Mouse (Mus musculus): ENCODE data around the gene Slc29a4.

Slc29a4 gene

DNA sequence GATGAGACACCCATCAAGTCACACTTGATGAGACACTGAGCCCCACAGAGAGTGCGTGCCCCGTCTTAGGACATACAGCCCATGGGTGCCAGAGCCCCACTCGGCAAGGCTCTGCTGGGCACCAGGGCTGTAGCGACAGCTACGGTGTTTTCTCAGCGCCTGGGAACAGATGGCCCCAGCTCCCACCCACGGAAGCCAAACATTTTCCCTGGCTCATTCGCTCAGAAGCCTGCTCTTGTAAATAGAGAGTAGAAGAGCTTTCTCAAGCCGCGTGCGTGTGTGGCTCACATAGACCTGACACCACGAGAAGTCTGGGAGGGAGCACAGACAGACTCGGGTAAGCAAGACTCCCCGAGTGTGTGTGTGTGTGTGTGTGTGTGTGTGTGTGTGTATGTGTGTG lies at the start of gene Slc29a4:
TSS of gene Slc29a4 (plus strand) at position 265 of the 400 bp plus-strand sequence.
- in situ Hi-C loops (cut with MboI), result no loop called here

- in situ Hi-C loops (cut with MboI), result no loop called here
Observed at GRCm38 (mm10) chr5:142648162-142648561, 44.1 kb upstream of the Slc29a4 start.

DNA sequence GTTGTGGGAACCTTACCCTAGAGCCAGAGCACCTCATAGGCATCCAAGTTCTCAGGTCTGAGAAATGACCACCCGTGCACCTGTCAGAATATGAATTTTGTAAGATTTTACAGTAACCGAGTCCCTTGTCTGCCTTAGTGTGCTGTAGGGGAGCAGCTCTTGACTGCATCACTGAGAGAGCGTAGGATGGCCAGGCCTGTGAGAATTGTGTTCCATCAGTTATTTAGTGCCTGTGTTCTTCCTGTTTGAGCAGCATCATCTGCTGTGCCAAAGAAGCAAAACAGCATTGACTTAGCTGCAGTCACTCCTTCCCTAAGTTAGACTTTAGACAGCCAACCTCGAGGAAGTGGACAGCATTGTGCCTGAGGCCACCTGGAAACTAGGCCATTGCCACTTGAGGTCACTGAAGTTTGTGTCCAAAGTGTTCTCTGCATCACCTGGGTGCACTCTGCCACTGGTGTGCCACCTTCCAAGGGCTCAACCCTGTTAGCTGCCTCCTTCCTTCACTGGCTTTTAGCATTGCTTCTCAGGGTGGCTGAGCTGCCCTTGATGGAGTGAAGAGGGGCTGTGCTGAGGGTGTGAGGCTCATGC lies 42.8 kb upstream of the Slc29a4 start:
- in situ Hi-C loops (cut with MboI), result no loop called here

DNA sequence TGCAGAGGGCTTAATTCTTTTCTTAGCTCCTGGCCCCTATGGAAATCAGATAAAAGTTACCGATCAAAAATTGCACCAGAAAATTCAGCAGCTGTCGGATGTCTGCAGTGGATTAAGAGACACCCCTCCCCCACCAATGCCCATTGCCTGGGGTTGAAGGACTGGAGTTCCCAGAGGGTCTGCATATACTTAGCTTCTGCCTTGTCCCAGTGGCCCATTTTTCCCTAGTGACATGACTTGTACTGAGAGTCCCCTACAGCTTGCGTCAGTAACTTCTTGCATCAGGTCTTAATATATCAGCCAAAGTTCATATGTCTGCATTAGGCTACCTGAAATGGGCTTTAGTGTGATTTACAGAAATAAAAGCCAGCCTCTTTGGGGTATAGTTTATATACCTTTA lies 41.9 kb upstream of the Slc29a4 start:
- in situ Hi-C loops (cut with MboI), result no loop called here

- in situ Hi-C loops (cut with MboI), result no loop called here
Observed at GRCm38 (mm10) chr5:142650794-142651497, 41.4 kb upstream of the Slc29a4 start.

DNA sequence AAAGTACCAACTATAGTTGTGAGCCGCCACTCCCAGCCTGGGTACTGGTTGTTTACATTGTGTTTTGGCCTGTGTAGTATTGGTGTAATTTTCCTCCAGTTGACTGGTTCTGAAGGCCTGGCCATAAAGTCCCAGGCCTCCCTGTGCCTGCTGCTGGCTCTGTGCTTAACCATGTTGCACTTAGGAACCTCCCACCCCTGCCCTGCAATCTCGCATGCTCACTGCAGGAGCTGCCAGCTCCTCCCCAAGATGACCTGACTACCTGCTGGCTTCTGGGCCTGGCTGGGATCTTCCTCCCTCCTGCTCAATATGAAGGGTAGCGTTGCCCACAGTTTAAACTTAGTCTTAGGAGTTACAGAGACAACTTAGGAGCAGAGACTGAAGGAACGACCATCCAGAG lies 40.0 kb upstream of the Slc29a4 start:
- in situ Hi-C loops (cut with MboI), result no loop called here

- in situ Hi-C loops (cut with MboI), result no loop called here
Observed at GRCm38 (mm10) chr5:142660656-142661434, 31.5 kb upstream of the Slc29a4 start.

DNA sequence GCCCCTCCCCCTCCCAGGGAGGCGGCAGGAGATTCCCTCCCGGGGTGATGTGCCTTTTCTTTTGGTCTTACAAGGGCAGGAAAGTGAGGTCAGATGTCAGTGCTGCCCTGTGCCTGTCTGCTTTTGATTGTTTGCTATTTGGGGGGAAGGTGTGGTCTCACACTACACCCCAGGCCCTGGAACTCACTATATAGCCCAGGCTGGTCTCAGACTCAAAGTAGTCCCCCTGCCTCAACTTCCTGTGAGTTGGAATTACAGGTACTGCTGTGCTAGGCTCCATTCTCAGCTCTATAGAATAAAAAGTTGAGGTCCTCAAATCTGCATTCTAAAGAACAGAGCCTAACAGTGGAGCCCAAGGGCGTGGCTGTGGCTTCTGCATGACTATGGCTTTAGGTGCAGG lies 24.4 kb upstream of the Slc29a4 start:
- in situ Hi-C loops (cut with MboI), result no loop called here

GRCm38 (mm10) chr5:142668556-142669263 lies 23.6 kb upstream of the Slc29a4 start:
- in situ Hi-C loops (cut with MboI), result no loop called here

DNA sequence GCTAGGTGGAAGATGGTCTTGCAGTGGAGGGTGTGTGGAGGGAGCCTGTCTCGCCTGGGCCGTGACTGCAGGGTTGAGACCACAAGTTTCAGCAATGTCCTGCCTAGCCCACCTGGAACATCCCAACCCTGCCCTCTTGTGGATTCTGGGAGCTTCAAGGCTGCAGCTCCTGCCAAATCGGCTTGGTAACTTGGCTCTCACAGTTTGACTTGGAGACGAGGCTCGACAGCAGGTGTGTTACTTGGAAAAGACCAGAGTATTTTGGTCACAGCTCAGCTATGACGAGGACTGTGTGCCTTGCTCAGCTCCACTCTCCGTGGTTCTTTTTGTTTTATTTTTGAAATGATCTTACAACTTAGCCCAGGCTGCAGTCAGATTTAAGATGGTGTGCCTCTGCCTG lies 22.6 kb upstream of the Slc29a4 start:
- in situ Hi-C loops (cut with MboI), result no loop called here

DNA sequence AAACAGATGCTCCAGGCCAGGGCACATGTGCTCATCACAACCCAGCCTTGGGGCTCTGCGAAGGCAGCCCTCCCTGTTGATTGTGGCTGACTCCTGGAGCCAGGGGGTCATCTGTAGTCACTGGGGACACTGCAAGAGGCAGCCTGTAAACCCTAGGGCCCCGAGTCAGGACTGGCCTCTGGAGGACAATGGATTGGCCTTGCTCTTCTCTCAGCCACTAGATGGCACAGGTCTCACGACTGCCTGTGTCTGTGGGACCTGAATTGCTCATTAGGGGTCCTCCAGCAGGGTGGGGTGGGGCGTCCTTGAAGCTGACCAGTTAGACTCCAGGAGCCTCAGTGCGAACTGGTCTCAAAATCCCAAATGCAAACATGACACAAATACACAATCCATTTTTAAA lies 19.2 kb upstream of the Slc29a4 start:
- in situ Hi-C loops (cut with MboI), result no loop called here

DNA sequence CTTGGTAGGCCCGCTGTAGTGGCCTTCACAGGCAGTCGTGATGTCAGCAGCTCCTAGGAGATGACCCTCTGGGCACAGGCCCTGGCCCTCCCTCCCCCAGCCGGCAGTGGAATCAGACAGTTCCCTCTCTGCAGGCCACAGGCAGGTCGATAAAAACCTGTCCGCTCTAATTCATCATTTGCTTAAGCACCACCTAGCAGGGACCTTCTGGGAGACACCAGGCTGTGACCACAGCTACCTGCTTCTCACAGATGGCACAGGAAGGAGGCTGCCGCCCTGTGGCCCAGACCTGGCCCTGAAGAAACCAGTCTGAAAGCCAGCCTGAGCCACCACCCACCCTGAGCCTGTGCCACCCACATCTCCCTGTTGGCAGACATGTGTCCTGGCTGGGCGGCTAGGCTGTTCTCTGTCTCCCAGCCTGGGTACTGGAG lies 14.2 kb upstream of the Slc29a4 start:
- in situ Hi-C loops (cut with MboI), result no loop called here

GRCm38 (mm10) chr5:142679065-142679464 lies 13.2 kb upstream of the Slc29a4 start:
- in situ Hi-C loops (cut with MboI), result no loop called here

DNA sequence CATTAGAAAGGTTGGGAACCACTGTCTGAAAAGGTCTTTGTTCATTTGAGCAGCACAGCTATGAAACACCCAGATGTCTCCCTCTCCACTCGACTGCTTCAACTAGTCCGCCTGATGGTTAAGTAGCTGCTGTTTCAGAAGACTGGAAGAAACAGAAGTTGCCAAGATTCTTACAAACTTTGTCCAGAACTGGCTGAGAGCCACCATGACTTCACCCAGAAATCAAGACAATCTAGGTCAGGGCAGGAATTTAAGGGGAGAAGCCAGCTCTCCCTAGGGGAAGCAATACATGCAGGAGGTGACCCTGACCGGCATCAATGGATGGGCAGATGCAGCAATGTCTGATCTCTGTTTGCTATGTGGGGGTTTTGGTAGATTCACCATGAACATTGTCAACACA lies 10.4 kb upstream of the Slc29a4 start:
- in situ Hi-C loops (cut with MboI), result no loop called here

- in situ Hi-C loops (cut with MboI), result no loop called here
Observed at GRCm38 (mm10) chr5:142682529-142682928, 9.8 kb upstream of the Slc29a4 start.

DNA sequence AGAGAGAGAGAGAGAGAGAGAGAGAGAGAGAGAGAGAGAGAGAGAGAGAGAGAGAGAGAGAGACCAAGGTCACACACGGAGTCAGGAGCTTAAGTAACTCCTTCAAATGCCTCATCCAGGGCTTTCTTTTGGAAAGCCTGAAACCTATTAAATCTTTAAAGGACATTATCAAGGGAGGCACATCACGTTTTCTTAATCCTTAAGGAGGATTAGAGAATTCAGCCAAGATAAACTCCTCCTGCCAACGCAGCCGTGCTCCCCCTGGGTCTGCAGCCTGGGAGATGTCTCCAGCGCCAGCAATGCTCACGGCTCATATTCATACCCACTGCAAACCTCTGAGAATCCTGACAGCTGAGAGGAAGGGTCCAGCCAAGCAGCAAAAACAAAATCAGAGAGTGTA lies 3.4 kb upstream of the Slc29a4 start:
- in situ Hi-C loops (cut with MboI), result no loop called here

GRCm38 (mm10) chr5:142690343-142690742 lies 2.0 kb upstream of the Slc29a4 start:
- in situ Hi-C loops (cut with MboI), result no loop called here

DNA sequence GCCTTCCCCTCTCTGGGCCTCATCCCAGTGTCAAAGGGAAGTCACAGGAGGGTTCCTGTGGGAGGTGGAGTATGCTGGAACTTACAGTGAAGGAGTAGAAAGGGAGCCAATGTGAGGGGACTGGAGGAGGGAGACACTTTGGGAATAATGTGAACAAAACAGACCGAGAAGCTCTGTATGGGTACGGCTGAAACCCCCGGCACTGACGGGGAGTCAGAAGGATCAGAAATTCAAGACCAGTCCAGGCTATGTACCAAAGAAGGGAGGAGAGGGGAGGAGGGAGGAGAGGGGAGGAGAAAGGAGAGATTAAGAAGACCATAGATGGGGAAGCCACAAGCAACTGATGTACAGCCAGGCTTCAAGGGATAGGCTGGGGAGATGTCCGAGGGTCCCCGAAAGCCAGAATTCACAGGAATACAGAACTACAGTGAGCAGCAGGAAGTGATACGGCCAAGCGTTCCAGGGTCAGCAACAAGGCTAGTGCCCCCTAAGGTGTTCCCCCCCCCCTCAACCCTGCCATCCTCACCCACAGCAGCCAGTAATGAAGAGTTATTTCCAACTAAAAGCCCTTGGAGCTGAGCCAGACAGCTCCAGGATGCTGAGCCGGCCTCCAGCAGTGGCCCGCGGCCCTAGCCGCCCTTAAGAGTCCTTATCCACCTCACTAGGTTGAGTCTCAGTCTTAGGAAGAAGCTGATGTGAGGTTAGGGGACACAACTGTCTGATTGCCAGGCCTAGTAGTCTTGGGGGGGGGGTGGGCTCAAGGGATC lies 842 bp downstream of the Slc29a4 start:
- in situ Hi-C loops (cut with MboI), result no loop called here

- in situ Hi-C loops (cut with MboI), result no loop called here
Observed at GRCm38 (mm10) chr5:142693738-142694430, 1.6 kb downstream of the Slc29a4 start.

- in situ Hi-C loops (cut with MboI), result no loop called here
Observed at GRCm38 (mm10) chr5:142694627-142695340, 2.5 kb downstream of the Slc29a4 start.

Measured in mature B cell (primary cell).